Mouse (Mus musculus): Measurements from ENCODE around the gene Il33.

Gene Il33

GRCm38 (mm10) chr19:30000406-30001365 is 75.8 kb downstream of the Il33 start:
- DNase-seq (ENCODE audit: low spot score in 2 of 2): no peak

- DNase-seq (ENCODE audit: low spot score in 2 of 2): no peak
Observed at GRCm38 (mm10) chr19:30001550-30001949, 76.6 kb downstream of the Il33 start.

GRCm38 (mm10) chr19:30003621-30004020 is 78.7 kb downstream of the Il33 start, which contains the start of gene Trpd52l3:
TSS of gene Trpd52l3 (plus strand) at chr19:30003790.
- no peak for DNase-seq (ENCODE audit: low spot score in 2 of 2)

GRCm38 (mm10) chr19:30006371-30006770 is 81.5 kb downstream of the Il33 start:
- DNase-seq (ENCODE audit: low spot score in 2 of 2): no peak
